Mouse (Mus musculus): ENCODE measurements around the gene Zfp281. TPM values are rescaled to one million over a fixed set of nuclear protein-coding genes. Genes with fewer than 3 reads are reported as not detected.

The Zfp281 gene
- polyA plus RNA-seq, 1 experiment from 2014 or later = 22.5 TPM

Other genes starting within 250 kb of the Zfp281 start
- gene Ddx59, start 209.6 kb upstream of the Zfp281 start, polyA plus RNA-seq (2016; fragmentation: Nextera tagmentation; extraction: Ambion mirVana) = 14.6 TPM in 2 replicates
- 5.2 and 5.4 TPM in 2 replicates for gene Kif14, start 158.6 kb upstream of the Zfp281 start, polyA plus RNA-seq (2016; fragmentation: Nextera tagmentation; extraction: Ambion mirVana)

Data from heart, embryonic 10.5 days (tissue).